Mouse (Mus musculus) T-helper 1 cell (primary cell): ENCODE results near the gene Gm11549.

ENCODE experiments used
- in situ Hi-C: fragments of 300-600 bp; cut with MboI, MseI; formaldehyde crosslinking; loops from one replicate; pipeline ENCODE4 v1.15.1; 2025; ENCODE audit warnings: high pct_unique_total_duplicates

Gene Gm11549

GRCm38 (mm10) chr3:36522137-36522536, 524 bp upstream of the Gm11549 start:
- in situ Hi-C loops, result no loop called here

GRCm38 (mm10) chr3:36516196-36516595, 5.4 kb downstream of the Gm11549 start:
- in situ Hi-C loops, result no loop called here

- in situ Hi-C loops, result no loop called here
Observed at GRCm38 (mm10) chr3:36511491-36511890, 10.1 kb downstream of the Gm11549 start.

- in situ Hi-C loops, result no loop called here
Observed at GRCm38 (mm10) chr3:36505809-36506735, 15.5 kb downstream of the Gm11549 start.

- in situ Hi-C loops, result no loop called here
Observed at GRCm38 (mm10) chr3:36505306-36505705, 16.3 kb downstream of the Gm11549 start.

GRCm38 (mm10) chr3:36501546-36501945, 20.1 kb downstream of the Gm11549 start:
- in situ Hi-C loops, result no loop called here

GRCm38 (mm10) chr3:36500976-36501375, 20.6 kb downstream of the Gm11549 start:
- in situ Hi-C loops, result no loop called here

- in situ Hi-C loops, result loop anchor here (5.0 to 10.0 kb wide), 2 partner anchors 55 to 287 kb away; no protein-coding TSS in a partner anchor
Observed at GRCm38 (mm10) chr3:36499418-36499817, 22.2 kb downstream of the Gm11549 start.

GRCm38 (mm10) chr3:36498224-36498623, 23.4 kb downstream of the Gm11549 start:
- in situ Hi-C loops, result loop anchor here (5.0 to 10.0 kb wide), 2 partner anchors 53 to 286 kb away; no protein-coding TSS in a partner anchor

GRCm38 (mm10) chr3:36496746-36497145, 24.9 kb downstream of the Gm11549 start:
- in situ Hi-C loops, result loop anchor here (5.0 to 10.0 kb wide), 2 partner anchors 52 to 284 kb away; no protein-coding TSS in a partner anchor

GRCm38 (mm10) chr3:36496273-36496672, 25.3 kb downstream of the Gm11549 start:
- in situ Hi-C loops, result loop anchor here (5.0 to 10.0 kb wide), 2 partner anchors 51 to 284 kb away; no protein-coding TSS in a partner anchor

GRCm38 (mm10) chr3:36495436-36495835, 26.2 kb downstream of the Gm11549 start:
- in situ Hi-C loops, result loop anchor here (5.0 to 10.0 kb wide), 2 partner anchors 51 to 283 kb away; no protein-coding TSS in a partner anchor

GRCm38 (mm10) chr3:36494613-36495012, 27.0 kb downstream of the Gm11549 start:
- in situ Hi-C loops, result loop anchor here (5.0 to 10.0 kb wide), 2 partner anchors 50 to 282 kb away; no protein-coding TSS in a partner anchor

- in situ Hi-C loops, result loop anchor here (10.0 kb wide), 1 partner anchor 49 kb away; no protein-coding TSS in a partner anchor
Observed at GRCm38 (mm10) chr3:36493641-36494283, 27.9 kb downstream of the Gm11549 start.

- in situ Hi-C loops, result loop anchor here (10.0 kb wide), 1 partner anchor 48 kb away; no protein-coding TSS in a partner anchor
Observed at GRCm38 (mm10) chr3:36492716-36493391, 28.8 kb downstream of the Gm11549 start.

GRCm38 (mm10) chr3:36491535-36491934, 30.1 kb downstream of the Gm11549 start:
- in situ Hi-C loops, result loop anchor here (10.0 kb wide), 1 partner anchor 47 kb away; no protein-coding TSS in a partner anchor

- in situ Hi-C loops, result no loop called here
Observed at GRCm38 (mm10) chr3:36489590-36489910, 32.1 kb downstream of the Gm11549 start.

GRCm38 (mm10) chr3:36488899-36489589, 32.6 kb downstream of the Gm11549 start:
- in situ Hi-C loops, result no loop called here

GRCm38 (mm10) chr3:36488367-36488766, 33.2 kb downstream of the Gm11549 start:
- in situ Hi-C loops, result no loop called here

- in situ Hi-C loops, result no loop called here
Observed at GRCm38 (mm10) chr3:36486881-36487280, 34.7 kb downstream of the Gm11549 start.

- in situ Hi-C loops, result no loop called here
Observed at GRCm38 (mm10) chr3:36486176-36486575, 35.4 kb downstream of the Gm11549 start.
